Mouse (Mus musculus): ENCODE results near the gene Nfic. TPM values are rescaled to one million over a fixed set of nuclear protein-coding genes. Genes with fewer than 3 reads are reported as not detected.
A peak's percentile ranks its signal among the peaks of the same experiment; 100 is the strongest.

Gene Nfic
- total RNA-seq, 2 experiments from 2014 or later, result 87.9 to 96.9 TPM

- no peak for DNase-seq (ENCODE audit: low spot score in 2 of 2)
- intact Hi-C loops (cut with DNase I), result no loop called here
These were observed 32.6 kb upstream of the Nfic start for GRCm38 (mm10) chr10:81488081-81488480.

- no peak for DNase-seq (ENCODE audit: low spot score in 2 of 2)
- intact Hi-C loops (cut with DNase I), result no loop called here
These were observed 31.1 kb upstream of the Nfic start for GRCm38 (mm10) chr10:81486496-81486895.

- no peak for DNase-seq (ENCODE audit: low spot score in 2 of 2)
- intact Hi-C loops (cut with DNase I), result no loop called here
These were observed 30.1 kb upstream of the Nfic start for GRCm38 (mm10) chr10:81485479-81486018.

DNA sequence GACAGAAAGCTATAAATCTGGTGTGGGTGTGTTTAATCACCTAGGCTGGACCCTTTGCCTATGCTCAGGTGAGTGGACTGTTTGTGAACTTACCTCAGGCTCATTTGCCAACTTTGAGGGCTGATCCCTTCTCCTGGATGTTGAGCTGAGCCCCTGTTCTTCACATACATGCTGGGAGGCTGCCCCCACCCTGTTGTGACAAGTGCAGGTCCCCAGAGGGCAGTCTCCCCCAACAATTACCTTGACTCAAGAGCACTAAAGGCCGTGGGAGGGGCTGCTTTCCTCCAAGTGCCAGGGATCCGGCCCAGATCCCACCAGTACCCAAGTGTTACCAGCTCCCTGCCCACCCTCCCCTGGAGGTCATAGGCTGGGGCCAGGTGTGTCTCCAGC is 29.6 kb upstream of the Nfic start:
- intact Hi-C loops (cut with DNase I), result no loop called here
- DNase-seq (ENCODE audit: low spot score in 2 of 2), result no peak

- intact Hi-C loops (cut with DNase I), result no loop called here
- peak in 1 of 2 experiments; percentile 50 for DNase-seq (ENCODE audit: low spot score in 2 of 2)
These were observed 29.1 kb upstream of the Nfic start for GRCm38 (mm10) chr10:81484441-81485059.

GRCm38 (mm10) chr10:81483983-81484382 is 28.5 kb upstream of the Nfic start:
- DNase-seq (ENCODE audit: low spot score in 2 of 2), result no peak
- intact Hi-C loops (cut with DNase I), result no loop called here

GRCm38 (mm10) chr10:81482533-81482889 is 27.1 kb upstream of the Nfic start, which contains the start of gene Celf5:
Gene Celf5 (minus strand): TSS chr10:81482709.
- DNase-seq (ENCODE audit: low spot score in 2 of 2), result peak; percentile 71 to 83
- intact Hi-C loops (cut with DNase I), result no loop called here

DNA sequence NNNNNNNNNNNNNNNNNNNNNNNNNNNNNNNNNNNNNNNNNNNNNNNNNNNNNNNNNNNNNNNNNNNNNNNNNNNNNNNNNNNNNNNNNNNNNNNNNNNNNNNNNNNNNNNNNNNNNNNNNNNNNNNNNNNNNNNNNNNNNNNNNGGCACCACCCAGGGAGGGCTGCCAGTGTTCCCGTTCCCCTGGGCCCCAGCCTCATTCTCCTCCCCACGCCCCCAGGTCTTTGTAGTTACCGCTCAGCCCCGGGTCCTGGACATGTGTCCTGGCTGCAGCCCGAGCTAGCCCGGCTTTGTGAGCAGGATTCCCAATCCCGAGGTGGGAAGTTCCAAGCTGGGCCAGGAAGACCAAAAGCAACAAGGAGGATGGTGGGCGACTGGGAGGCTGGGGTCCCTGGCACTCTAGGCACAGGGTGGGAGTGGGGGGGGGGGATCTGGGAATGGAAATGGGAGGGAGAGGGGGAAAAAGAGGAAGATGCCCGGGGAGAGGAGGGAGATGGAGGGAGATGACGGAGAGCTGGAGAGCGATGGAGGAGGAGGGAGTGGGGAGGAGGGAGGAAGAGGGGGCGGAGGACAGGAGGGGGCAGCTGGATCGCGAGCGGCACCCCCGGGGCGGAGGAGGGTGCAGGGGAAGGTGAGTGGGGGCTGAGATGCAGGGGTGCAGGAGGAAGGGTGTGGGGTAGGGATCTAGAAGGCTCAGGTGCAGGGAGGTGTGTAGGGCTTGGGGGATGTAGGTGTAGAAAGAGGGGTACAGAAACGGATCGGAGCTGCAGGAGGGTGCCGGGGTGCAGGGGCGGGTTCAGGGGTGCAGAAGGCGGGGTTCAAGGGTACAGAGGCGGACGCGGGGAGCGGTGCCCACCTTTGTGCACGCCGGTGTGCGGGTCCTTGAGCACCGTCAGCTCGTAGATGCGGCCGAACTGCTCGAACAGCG is 26.4 kb upstream of the Nfic start:
- peak in 1 of 2 experiments; percentile 51 for DNase-seq (ENCODE audit: low spot score in 2 of 2)
- intact Hi-C loops (cut with DNase I), result no loop called here

GRCm38 (mm10) chr10:81474461-81474860 is 19.0 kb upstream of the Nfic start:
- intact Hi-C loops (cut with DNase I), result no loop called here

DNA sequence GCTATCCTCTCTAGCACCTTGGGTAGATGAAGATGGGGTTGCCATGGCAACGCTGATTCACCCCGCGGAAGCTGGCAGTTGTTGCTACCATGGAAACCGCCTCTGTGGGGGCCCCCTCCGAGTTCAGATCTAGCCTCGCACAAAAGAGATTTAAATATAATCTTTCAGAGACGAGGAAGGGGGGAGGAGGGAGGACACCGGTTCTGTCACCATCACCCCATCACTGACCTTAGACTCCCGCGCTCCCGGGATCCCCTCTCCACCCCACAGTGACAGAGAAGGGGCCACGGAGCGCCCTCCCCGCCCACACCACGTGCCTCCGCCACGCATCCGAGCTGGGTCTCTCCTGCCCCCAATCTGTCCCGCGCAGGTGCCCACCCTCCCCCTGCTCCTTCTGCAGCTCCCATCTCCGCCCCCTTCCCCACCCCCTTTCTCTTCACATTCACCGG is 17.6 kb upstream of the Nfic start:
- intact Hi-C loops (cut with DNase I), result no loop called here
- DNase-seq (ENCODE audit: low spot score in 2 of 2), result peak; percentile 89 to 90

More at GRCm38 (mm10) chr10:81474461-81474860, 19.0 kb upstream of the Nfic start:
- DNase-seq (ENCODE audit: low spot score in 2 of 2), result no peak

DNA sequence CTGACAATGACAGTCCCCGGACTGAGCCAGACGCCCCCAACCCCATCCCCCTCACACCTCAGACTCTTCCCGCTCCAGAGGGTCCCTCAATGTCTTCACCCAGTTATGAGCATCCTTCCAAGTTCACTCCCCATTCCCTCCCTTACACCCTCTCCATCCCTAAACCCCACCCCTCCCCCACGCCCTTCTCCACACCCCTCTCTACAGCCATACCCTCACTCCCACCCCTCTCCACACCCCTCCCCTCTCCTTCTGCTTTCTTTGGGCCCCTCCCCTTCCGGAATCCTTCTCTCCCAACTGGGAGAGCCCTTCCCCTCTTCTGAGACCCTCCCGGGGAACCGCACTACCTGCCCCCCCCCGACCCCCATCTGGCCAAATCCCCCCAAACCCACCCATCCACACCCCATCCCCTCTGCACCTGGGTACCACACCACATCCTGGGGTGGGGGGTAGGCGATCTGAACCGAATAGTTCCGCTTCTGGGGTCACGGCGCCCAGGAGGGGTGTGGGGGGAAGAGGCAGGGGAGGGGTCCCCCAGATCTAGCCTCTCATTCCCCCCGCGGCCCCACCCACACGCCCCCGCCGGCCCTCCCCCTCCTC is 17.1 kb upstream of the Nfic start:
- no peak for DNase-seq (ENCODE audit: low spot score in 2 of 2)
- intact Hi-C loops (cut with DNase I), result no loop called here

DNA sequence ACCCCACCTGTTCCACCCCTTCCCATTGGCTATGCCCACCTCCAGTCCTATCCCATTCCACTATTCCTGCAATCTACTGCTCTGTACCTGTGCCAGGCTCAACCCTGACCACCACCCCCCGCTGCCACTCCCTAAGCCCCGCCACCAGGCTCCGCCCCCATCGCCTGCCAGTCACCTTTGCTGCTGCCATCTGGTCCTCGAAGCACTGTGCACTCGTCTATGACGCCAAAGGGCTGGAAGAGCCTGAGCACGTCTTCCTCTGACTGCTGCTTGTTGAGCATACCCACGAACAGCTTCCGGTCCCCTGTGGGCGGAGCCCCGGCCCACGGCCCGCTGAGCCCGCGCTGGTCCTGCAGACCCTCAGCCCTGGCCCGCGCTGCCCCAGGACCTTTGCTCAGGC is 15.0 kb upstream of the Nfic start:
- intact Hi-C loops (cut with DNase I), result no loop called here
- peak in 1 of 2 experiments; percentile 63 for DNase-seq (ENCODE audit: low spot score in 2 of 2)

DNA sequence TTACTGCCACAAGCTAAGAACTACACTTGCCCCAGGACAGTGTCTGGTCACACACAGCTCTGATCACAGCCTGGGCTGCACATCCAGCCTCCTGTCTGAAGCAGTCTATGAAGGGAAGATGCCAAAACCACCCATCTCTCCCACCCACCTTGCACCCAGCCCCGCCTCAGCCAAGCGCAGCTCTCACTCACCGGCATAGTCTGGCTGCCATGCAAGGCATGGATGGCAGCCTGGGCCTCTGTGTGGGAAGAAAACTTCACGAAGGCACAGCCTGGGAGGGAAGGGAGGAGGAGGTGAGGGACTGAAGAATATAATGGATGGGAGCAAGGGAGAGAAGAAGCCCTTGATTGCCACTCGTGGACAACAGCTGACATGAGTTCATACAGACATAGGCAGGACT is 13.8 kb upstream of the Nfic start:
- DNase-seq (ENCODE audit: low spot score in 2 of 2), result peak; percentile 83 to 87
- intact Hi-C loops (cut with DNase I), result no loop called here

GRCm38 (mm10) chr10:81467670-81468235 is 12.3 kb upstream of the Nfic start:
- peak in 1 of 2 experiments; percentile 47 for DNase-seq (ENCODE audit: low spot score in 2 of 2)
- intact Hi-C loops (cut with DNase I), result no loop called here

GRCm38 (mm10) chr10:81466881-81467280 is 11.4 kb upstream of the Nfic start:
- DNase-seq (ENCODE audit: low spot score in 2 of 2), result peak in 1 of 2 experiments; percentile 5

GRCm38 (mm10) chr10:81466066-81466465 is 10.6 kb upstream of the Nfic start:
- intact Hi-C loops (cut with DNase I), result no loop called here
- DNase-seq (ENCODE audit: low spot score in 2 of 2), result peak in 1 of 2 experiments; percentile 4

More at GRCm38 (mm10) chr10:81466881-81467280, 11.4 kb upstream of the Nfic start:
- intact Hi-C loops (cut with DNase I), result no loop called here

DNA sequence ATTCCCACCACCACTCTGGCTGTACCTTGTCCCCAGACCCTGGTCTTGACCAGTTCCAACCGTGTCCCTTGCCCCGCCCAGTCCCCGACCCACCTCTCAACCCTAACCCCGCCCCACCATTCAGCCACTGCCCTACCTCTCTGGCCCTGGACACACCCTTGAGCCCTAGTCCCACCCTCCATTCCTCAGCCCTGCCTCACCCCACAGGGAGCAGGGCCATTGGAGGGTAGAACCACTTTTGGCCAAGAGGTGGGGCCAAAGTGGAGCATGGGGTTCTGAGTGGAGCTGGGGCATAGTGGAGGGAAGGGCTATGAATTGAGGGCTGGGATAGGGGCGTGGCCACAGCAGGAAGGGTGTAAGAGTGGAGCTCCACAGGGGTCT is 9.8 kb upstream of the Nfic start:
- intact Hi-C loops (cut with DNase I), result no loop called here

DNA sequence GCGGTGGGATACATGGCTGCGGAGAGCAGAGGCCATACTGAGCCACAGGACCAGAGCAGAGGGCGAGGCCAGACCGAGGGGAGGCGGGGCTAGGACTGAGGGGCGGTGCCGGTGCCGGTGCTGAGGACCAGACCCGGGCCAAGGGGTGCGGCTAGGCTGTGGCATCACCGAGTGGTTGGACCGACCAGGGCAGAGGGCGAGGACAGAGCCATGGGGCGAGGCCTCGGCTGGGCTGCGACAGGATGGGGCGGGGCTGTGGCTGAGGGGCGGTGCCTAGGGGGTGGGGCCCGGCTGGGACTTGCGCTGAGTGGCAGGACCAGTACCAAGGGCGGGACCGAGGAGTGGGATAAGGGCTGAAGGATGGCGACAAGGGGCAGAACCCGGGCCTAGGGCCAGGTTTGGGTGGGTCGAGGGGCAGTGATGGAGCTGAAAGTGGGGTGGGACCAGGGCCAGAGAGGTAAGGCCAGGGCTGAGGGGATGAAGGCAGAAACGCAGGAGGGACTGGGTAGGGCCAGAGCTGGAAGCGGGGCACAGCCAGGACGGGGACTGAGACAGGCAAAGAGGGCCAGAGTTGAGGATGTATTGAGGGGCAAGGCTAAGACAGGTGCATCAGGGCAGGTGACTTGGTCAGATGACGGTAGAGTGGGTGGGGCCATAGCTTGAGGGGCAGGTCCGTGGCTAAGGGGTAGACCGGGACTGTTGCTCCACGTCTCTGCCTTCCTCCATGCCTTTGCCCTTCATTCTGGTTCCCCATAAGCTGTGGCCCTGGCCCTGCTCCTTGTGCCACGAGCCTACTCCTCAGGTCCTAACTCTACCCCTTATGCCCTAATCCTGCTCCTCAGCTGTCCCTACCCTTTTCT is 9.2 kb upstream of the Nfic start:
- intact Hi-C loops (cut with DNase I), result no loop called here
- DNase-seq (ENCODE audit: low spot score in 2 of 2), result peak; percentile 22 to 23

More for the DNA sequence above, 9.8 kb upstream of the Nfic start:
- no peak for DNase-seq (ENCODE audit: low spot score in 2 of 2)

DNA sequence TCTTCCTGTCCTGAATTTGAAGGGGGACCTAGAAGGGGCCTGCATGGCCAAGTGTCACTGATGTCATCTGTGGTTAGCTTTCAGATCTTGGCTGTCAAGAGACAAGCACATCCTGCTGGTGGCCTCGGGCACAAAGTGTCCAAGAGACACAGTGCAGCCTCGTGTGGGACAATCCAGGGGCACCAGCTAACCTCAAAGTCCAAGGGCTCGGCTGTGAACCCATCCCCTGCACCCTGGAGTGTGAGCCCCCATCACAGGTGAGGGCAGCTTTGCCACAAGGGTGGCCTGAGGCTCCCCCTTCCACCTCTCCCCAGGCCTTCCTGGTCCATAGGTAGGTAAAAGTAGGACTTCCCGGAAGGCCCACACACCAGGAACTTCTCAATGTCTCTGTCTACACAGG is 8.1 kb upstream of the Nfic start:
- intact Hi-C loops (cut with DNase I), result no loop called here
- DNase-seq (ENCODE audit: low spot score in 2 of 2), result peak; percentile 3 to 7
